Mouse (Mus musculus) liver, postnatal 0 days (tissue): ENCODE measurements around the gene Tmem221. TPM values are rescaled to one million over a fixed set of nuclear protein-coding genes. Genes with fewer than 3 reads are reported as not detected.

Experiments used
- ATAC-seq: fragments of 200-750 bp; cut with Nextera tagmentation; 2 replicates; pipeline ENCODE4 v1.8.0; 2017; ENCODE audit warnings: mild to moderate bottlenecking, moderate library complexity
- DNase-seq: peaks from one replicate; pipeline ENCODE4 v3.0.0-alpha.2; 2016
- H3K27ac ChIP-seq: fragments of 300-500 bp; sonication (generic); 2 replicates; pipeline ENCODE4 v1.5.1; 2014; ENCODE audit warnings: antibody characterized with exemption, moderate library complexity, mild to moderate bottlenecking, low read depth
- H3K27me3 ChIP-seq: fragments of 300-500 bp; sonication (generic); 2 replicates; pipeline ENCODE4 v1.6.1; 2014; ENCODE audit warnings: low read length, control low read depth, mixed read lengths; ENCODE audit not compliant: insufficient read depth
- H3K36me3 ChIP-seq: fragments of 300-500 bp; sonication (generic); replicated peaks from 2 replicates; pipeline ENCODE4 v1.6.1; 2014; ENCODE audit warnings: mild to moderate bottlenecking, control low read depth, low read length, moderate library complexity, mixed read lengths; ENCODE audit not compliant: insufficient read depth
- H3K4me1 ChIP-seq: fragments of 300-500 bp; sonication (generic); 2 replicates; pipeline ENCODE4 v1.6.1; 2014; ENCODE audit warnings: antibody characterized with exemption, mild to moderate bottlenecking, control low read depth; ENCODE audit not compliant: insufficient read depth
- H3K4me2 ChIP-seq: fragments of 300-500 bp; sonication (generic); 2 replicates; pipeline ENCODE4 v1.6.1; 2014; ENCODE audit warnings: low read depth, mild to moderate bottlenecking, low read length, moderate library complexity, mixed read lengths
- H3K4me3 ChIP-seq: fragments of 300-500 bp; sonication (generic); 2 replicates; pipeline ENCODE4 v1.5.1; 2014; ENCODE audit warnings: low read depth, low read length
- H3K9ac ChIP-seq: fragments of 300-500 bp; sonication (generic); replicated peaks from 2 replicates; pipeline ENCODE4 v1.6.1; 2014; ENCODE audit warnings: mild to moderate bottlenecking, moderate library complexity
- H3K9me3 ChIP-seq: fragments of 300-500 bp; sonication (generic); 2 replicates; pipeline ENCODE4 v1.6.1; 2016; ENCODE audit warnings: mild to moderate bottlenecking, control low read depth, low read length, mixed read lengths
- CTCF ChIP-seq: sonication (generic); IDR thresholded peaks from 2 replicates; pipeline ENCODE4 v1.5.1; 2016; ENCODE audit warnings: antibody characterized with exemption, low read depth
- EP300 ChIP-seq: IDR thresholded peaks from 2 replicates; pipeline ENCODE4 v1.6.1; 2016; ENCODE audit warnings: antibody characterized with exemption, low read depth, mild to moderate bottlenecking
- WGBS: fragments of 180-500 bp; shearing (Covaris S2); extraction: QIAGEN DNeasy Blood & Tissue Kit; methylation state at CpG from one replicate; pipeline ENCODE4 v1.1.7; 2014; ENCODE audit not compliant: insufficient replicate concordance; 5-methylcytosine and 5-hydroxymethylcytosine counted together
- polyA plus RNA-seq: library from polyadenylated mRNA; unstranded; fragments of >200 nt; fragmentation: Nextera tagmentation; extraction: Ambion mirVana; gene quantifications from 2 replicates; pipeline ENCODE4 v1.2.1, GENCODE M21; 2015

The Tmem221 gene
- 0.62 and 0.66 TPM in 2 replicates for polyA plus RNA-seq

GRCm38 (mm10) chr8:71558071-71558957 is at the start of gene Tmem221:
Tmem221 (minus strand) TSS chr8:71558871.
- H3K9me3 ChIP-seq: no peaks in the 10 kb centered on the region
- peaks cover 16% of the 10 kb centered on the region for H3K4me1 ChIP-seq
- DNase-seq (no peak), ATAC-seq (peak; percentile 17)
- H3K4me3 ChIP-seq: peak within 1 kb of the TSS; percentile 44
- peak within 1 kb of the TSS; percentile 80 for H3K4me2 ChIP-seq
- peaks cover 32% of the 10 kb centered on the region for H3K27me3 ChIP-seq
- no peak within 1 kb of the TSS for H3K9ac ChIP-seq
- WGBS: 4% methylated on average over 70 of the region's 70 CpGs
- no peaks in the 10 kb centered on the region for H3K36me3 ChIP-seq
- TF ChIP-seq CTCF (peak; percentile 33; the same call in 1 of the 2 replicates), EP300 (no peak)
- H3K27ac ChIP-seq: no peak within 1 kb of the TSS

GRCm38 (mm10) chr8:71604021-71604420 is 45.4 kb upstream of the Tmem221 start:
- H3K36me3 ChIP-seq: peaks cover 5% of the 10 kb centered on the region; the same call in 1 of the 2 replicates
- H3K4me1 ChIP-seq: peaks cover 14% of the 10 kb centered on the region
- WGBS: 62% methylated on average over 7 of the region's 7 CpGs
- H3K9me3 ChIP-seq: no peaks in the 10 kb centered on the region
- no peak overlapping the region for H3K9ac ChIP-seq
- peaks cover 20% of the 10 kb centered on the region for H3K27me3 ChIP-seq
- DNase-seq (no peak), ATAC-seq (no peak)
- no peak overlapping the region for H3K27ac ChIP-seq
- TF ChIP-seq CTCF (no peak), EP300 (no peak)
- H3K4me3 ChIP-seq: no peak overlapping the region
- H3K4me2 ChIP-seq: no peak overlapping the region

DNA sequence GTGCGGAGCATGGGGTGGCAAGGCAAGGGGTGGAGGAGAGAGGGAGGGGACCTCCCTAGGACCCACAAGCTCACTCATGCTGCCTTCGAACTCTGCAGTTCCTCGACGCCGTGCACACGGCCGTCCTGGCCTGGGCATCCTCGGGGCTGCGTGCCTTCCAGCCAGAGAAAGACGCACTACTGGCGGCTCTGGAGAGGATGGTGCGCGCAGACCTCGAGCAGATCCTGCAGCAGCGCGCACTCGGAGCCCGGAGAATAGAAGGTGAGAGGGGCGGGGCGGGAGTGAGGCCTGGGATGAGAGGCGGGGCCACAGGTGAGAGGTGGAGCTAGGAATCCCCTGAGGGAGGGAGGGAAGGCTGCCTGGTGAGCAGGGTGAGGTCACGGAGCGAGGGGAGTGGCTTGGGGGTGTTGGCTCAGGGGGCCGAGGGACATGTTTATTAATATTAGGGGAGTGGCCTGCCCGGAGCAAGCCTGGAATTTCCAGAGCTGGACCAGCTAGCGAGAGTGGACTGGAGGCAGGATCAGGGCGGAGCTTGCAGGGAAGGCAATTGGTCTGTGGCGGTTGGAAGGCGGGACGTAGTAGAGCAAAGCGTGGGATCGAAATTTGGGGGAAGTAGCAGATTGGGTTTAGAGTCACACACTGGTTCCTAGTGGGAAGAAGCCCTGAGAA is 44.1 kb upstream of the Tmem221 start:
- Histone ChIP-seq H3K9ac (no peak overlapping the region), H3K4me3 (peak overlapping the region; percentile 20), H3K36me3 (peaks cover 5% of the 10 kb centered on the region; the same call in 1 of the 2 replicates), H3K4me1 (peaks cover 14% of the 10 kb centered on the region), H3K9me3 (no peaks in the 10 kb centered on the region), H3K4me2 (peak overlapping the region; percentile 52), H3K27me3 (peaks cover 20% of the 10 kb centered on the region), H3K27ac (no peak overlapping the region)
- WGBS: 8% methylated on average over 28 of the region's 32 CpGs
- TF ChIP-seq EP300 (no peak), CTCF (no peak)
- peak; percentile 73 for DNase-seq
- peak; percentile 88 for ATAC-seq

DNA sequence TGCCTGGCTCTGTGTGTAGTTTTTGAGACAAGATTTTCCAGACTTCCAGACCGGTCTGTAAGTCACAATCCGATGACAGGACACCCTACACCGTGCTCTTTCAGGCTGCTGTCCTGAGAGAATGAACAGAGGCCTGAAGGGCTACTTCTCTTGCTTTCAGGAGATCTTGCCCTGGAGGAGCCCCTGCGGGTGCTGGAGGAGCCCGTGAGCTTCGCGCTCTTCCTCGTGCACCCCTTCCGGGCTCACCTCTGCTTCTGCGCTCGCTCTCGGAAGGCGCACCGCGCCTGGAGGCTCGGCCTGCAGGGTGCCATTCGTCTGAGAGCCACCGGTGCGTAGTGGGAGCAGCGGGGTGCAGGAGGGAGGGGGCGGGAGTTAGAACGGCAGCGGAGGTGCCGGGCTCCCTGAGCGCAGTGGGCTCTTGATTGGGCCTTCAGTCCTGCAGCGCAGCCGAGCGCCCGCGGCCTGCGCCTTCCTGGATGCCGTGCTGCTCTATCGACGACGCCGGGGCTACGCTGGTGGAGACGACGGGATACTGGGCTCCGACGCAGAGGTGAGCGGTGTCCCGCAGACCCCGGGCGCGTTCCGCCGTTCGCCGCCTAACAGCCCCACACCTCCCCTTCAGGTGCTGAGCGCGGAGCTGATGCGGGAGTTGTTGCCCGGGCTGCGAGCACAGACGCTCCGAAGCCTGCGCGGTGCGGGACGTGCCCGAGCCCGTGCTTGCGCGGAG is 43.4 kb upstream of the Tmem221 start:
- H3K4me1 ChIP-seq: peaks cover 14% of the 10 kb centered on the region
- H3K9ac ChIP-seq: no peak overlapping the region
- H3K4me3 ChIP-seq: peak overlapping the region; percentile 20
- no peak for ATAC-seq
- 7% methylated on average over 62 of the region's 65 CpGs for WGBS
- H3K9me3 ChIP-seq: no peaks in the 10 kb centered on the region
- H3K27ac ChIP-seq: no peak overlapping the region
- H3K27me3 ChIP-seq: peaks cover 20% of the 10 kb centered on the region
- DNase-seq: no peak
- peaks cover 5% of the 10 kb centered on the region; the same call in 1 of the 2 replicates for H3K36me3 ChIP-seq
- TF ChIP-seq CTCF: no peak
- no peak for TF ChIP-seq EP300
- H3K4me2 ChIP-seq: peak overlapping the region; percentile 52

DNA sequence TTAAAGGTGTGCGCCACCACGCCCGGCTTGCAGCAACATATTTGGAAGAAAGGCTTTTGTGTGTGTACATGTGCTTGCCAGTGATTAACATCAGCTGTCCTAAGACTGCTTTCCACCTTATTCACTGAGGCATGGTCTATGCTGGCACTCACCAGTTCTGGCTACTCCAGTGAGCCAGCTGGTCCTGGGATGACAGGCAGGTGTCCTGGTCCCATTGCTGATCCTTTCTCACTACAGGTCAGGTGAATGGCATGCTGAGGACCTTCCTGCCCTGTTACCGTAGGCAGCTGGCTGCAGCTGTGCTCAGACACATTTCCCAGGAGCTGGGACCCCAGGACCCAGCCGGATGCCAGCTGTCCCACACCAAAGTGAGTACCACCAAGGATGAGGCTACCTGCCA is 40.2 kb upstream of the Tmem221 start:
- TF ChIP-seq CTCF (no peak), EP300 (no peak)
- no peaks in the 10 kb centered on the region for H3K9me3 ChIP-seq
- no peak for DNase-seq
- no peak overlapping the region for H3K4me2 ChIP-seq
- H3K4me1 ChIP-seq: peaks cover 28% of the 10 kb centered on the region
- ATAC-seq: no peak
- H3K27ac ChIP-seq: no peak overlapping the region
- 86% methylated on average over 5 of the region's 5 CpGs for WGBS
- H3K4me3 ChIP-seq: no peak overlapping the region
- peaks cover 20% of the 10 kb centered on the region for H3K27me3 ChIP-seq
- no peak overlapping the region for H3K9ac ChIP-seq
- peaks cover 11% of the 10 kb centered on the region; the same call in 1 of the 2 replicates for H3K36me3 ChIP-seq
